Mouse (Mus musculus): ENCODE results near the gene Cacna1g. TPM values are rescaled to one million over a fixed set of nuclear protein-coding genes. Genes with fewer than 3 reads are reported as not detected.

The Cacna1g gene
- polyA plus RNA-seq, 1 experiment from 2014 or later = 7.6 TPM

DNA sequence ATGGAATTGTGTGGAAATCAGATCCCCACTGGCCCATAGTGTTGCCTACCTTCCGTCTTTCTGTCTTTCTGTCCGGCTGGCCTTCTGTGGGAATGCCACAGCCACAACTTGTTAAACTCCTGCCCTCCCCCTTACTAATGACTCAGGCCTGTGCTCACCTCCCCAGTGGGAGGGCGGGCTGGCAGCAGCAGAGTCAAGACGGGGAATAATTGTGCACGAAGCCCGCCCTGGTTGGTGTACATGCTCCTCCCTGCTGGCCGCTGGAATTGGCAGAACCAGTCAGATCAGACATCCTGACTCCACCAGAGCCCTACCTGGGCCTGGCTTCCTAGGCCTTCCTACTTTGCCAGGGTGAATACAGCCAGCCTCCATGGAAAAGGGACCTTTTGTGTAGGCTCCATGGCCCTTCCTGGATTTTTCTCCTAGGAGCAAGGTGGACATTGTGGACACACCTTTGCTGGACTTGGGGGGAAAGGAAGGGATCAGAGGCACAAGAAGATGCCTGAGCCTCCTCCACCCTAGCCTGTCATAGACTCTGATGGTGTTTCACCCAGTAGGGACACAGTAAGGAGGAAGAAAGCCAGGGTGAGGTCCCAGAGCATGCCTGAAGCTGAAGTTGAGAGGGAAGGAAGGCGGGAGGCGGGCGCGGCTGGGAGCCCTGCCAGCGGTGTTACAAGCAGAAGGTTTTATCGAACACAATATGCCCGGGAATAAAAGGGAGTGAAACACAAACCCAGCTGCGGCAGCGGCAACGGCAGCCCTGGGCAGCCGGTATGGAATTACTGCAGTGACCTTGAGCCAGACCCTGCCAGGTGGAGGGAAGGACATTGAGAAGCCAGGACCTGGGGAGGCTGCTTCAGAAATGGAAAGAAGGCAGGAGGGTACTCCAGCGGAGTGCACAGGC, 24.3 kb upstream of the Cacna1g start:
- Histone ChIP-seq H3K4me3 (ENCODE audit: low read depth, low read length) (no peak overlapping the region), H3K27me3 (ENCODE audit: control insufficient read depth, insufficient read depth, low read length) (peaks cover 12% of the 10 kb centered on the region; the same call in 1 of the 2 replicates), H3K36me3 (ENCODE audit: control insufficient read depth, insufficient read depth, low read length) (no peaks in the 10 kb centered on the region), H3K4me2 (no peak overlapping the region), H3K9ac (ENCODE audit: low read length) (no peak overlapping the region), H3K27ac (ENCODE audit: low read depth, low read length) (no peak overlapping the region), H3K4me1 (ENCODE audit: control insufficient read depth, insufficient read depth, low read length) (peaks cover 13% of the 10 kb centered on the region), H3K9me3 (ENCODE audit: control insufficient read depth, low read length) (no peaks in the 10 kb centered on the region)
- DNase-seq (ENCODE audit: low spot score, missing footprints) = no peak
- no peak for ATAC-seq (ENCODE audit: low FRiP score)
- WGBS = 20% methylated on average over 19 of the region's 19 CpGs

DNA sequence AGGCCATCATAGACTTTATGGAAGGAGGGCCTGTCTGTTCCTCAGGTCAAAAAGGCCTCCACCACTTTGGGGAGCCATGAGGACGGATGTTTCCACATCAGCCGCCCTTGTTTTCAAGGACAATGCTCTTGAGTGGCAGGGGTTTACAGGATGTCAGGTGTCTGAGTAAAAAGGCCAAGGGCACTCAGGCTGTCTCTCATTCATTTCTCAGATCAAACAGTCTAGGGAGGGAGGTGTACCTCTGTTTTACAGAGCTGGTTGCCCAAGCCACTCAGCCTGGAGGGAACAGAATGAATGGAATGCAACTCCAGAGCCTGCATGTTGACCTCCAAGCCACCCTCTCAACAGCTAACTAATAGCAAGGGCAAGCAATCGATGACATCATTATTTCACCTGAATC, 21.4 kb upstream of the Cacna1g start:
- DNase-seq (ENCODE audit: low spot score, missing footprints) (no peak), ATAC-seq (ENCODE audit: low FRiP score) (no peak)
- Histone ChIP-seq H3K9me3 (ENCODE audit: control insufficient read depth, low read length) (no peaks in the 10 kb centered on the region), H3K9ac (ENCODE audit: low read length) (no peak overlapping the region), H3K36me3 (ENCODE audit: control insufficient read depth, insufficient read depth, low read length) (no peaks in the 10 kb centered on the region), H3K4me3 (ENCODE audit: low read depth, low read length) (no peak overlapping the region), H3K27me3 (ENCODE audit: control insufficient read depth, insufficient read depth, low read length) (peaks cover 27% of the 10 kb centered on the region), H3K4me1 (ENCODE audit: control insufficient read depth, insufficient read depth, low read length) (peaks cover 18% of the 10 kb centered on the region), H3K4me2 (no peak overlapping the region), H3K27ac (ENCODE audit: low read depth, low read length) (no peak overlapping the region)
- WGBS = 77% methylated on average over 3 of the region's 3 CpGs

DNA sequence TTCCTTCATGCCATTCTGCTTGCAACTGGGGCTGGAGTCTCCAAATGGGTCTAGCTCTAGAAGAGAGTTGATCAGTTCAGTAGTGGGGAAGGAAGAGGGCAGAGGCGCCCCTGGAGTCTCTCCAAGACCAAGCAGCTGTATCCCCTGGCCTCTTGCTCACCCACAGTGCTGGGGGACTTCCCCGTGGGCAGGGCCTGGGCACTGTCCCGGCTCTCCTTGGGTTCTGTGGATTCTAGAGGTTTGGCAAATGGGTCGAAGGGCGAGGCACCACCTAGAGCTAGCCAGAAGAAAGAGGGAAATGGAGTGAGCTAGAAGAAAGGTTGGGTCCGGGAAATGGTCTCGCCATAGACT, 17.7 kb upstream of the Cacna1g start:
- no peak overlapping the region for H3K27ac ChIP-seq (ENCODE audit: low read depth, low read length)

DNA sequence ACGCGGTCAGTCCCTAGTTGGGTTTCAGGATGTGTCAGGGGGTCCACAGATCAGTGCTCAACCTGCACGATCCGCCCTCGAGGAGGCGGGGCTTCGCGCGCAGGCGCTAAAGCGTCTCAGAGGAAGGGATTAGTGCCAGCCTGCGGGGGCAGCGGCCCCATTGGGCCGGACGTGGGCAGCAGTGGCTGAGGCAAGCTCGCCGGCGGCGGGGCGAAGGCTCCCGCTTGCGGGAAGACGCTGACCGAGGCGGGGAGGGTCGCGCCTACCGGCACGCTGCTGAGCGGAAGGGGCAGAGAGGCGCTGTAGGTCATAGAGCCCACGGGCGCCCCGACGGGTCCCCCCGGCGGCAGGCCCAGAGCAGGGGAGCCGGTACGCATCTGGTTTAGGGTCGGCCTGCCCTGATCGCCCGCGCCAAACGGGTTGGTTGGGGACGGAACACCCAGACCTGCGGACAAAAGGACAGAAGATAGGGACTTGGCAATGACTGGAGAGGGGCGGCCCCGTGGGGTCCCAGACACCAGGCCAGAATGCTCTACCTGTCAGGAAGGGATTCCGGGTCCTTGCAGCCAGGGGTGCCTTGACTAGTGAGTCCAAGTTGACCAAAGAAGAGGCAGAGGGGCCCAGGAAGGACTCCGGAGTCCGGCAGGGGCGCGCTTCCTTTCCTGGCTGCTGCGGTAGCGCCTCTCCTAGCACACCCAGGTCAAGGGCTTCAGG, 17.2 kb upstream of the Cacna1g start:
- peaks cover 5% of the 10 kb centered on the region for H3K4me1 ChIP-seq (ENCODE audit: control insufficient read depth, insufficient read depth, low read length)
- no peaks in the 10 kb centered on the region for H3K36me3 ChIP-seq (ENCODE audit: control insufficient read depth, insufficient read depth, low read length)
- H3K4me2 ChIP-seq = peak overlapping the region; percentile 72
- H3K27ac ChIP-seq (ENCODE audit: low read depth, low read length) = no peak overlapping the region
- DNase-seq (ENCODE audit: low spot score, missing footprints) = peak; percentile 95
- peaks cover 16% of the 10 kb centered on the region for H3K27me3 ChIP-seq (ENCODE audit: control insufficient read depth, insufficient read depth, low read length)
- H3K4me3 ChIP-seq (ENCODE audit: low read depth, low read length) = peak overlapping the region; percentile 52
- 5% methylated on average over 55 of the region's 55 CpGs for WGBS
- H3K9me3 ChIP-seq (ENCODE audit: control insufficient read depth, low read length) = no peaks in the 10 kb centered on the region
- peak overlapping the region; percentile 72 for H3K9ac ChIP-seq (ENCODE audit: low read length)
- ATAC-seq (ENCODE audit: low FRiP score) = peak; percentile 72

More for the DNA sequence above, 17.7 kb upstream of the Cacna1g start:
- ATAC-seq (ENCODE audit: low FRiP score) (no peak), DNase-seq (ENCODE audit: low spot score, missing footprints) (no peak)
- peaks cover 5% of the 10 kb centered on the region for H3K4me1 ChIP-seq (ENCODE audit: control insufficient read depth, insufficient read depth, low read length)
- no peak overlapping the region for H3K4me2 ChIP-seq
- no peak overlapping the region for H3K9ac ChIP-seq (ENCODE audit: low read length)
- H3K36me3 ChIP-seq (ENCODE audit: control insufficient read depth, insufficient read depth, low read length) = no peaks in the 10 kb centered on the region
- no peak overlapping the region; the same call in 1 of the 2 replicates for H3K4me3 ChIP-seq (ENCODE audit: low read depth, low read length)
- WGBS = 70% methylated on average over 7 of the region's 7 CpGs
- peaks cover 16% of the 10 kb centered on the region for H3K27me3 ChIP-seq (ENCODE audit: control insufficient read depth, insufficient read depth, low read length)
- H3K9me3 ChIP-seq (ENCODE audit: control insufficient read depth, low read length) = no peaks in the 10 kb centered on the region

DNA sequence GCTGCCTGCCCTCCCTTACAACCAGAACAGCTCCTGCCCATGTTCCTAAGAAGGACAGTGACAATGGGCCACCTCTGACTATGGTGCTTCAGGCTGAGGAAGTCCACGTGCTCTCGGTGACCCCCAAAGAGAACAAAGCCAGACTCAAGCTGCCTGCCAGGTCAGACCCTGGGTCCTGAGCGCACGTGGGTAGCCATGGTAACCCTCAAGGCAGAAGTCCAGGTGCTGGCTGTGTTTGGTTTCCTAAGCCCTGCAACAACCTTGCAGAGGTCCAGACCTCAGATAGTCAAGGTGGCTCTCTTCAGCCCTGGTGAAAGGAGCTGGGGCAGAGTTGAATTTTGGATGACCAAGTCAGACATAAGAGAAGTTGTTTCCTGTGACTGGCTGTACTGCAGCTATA, 15.7 kb upstream of the Cacna1g start:
- H3K4me1 ChIP-seq (ENCODE audit: control insufficient read depth, insufficient read depth, low read length) = peaks cover 5% of the 10 kb centered on the region
- no peak overlapping the region for H3K4me3 ChIP-seq (ENCODE audit: low read depth, low read length)
- H3K27ac ChIP-seq (ENCODE audit: low read depth, low read length) = no peak overlapping the region
- no peaks in the 10 kb centered on the region for H3K36me3 ChIP-seq (ENCODE audit: control insufficient read depth, insufficient read depth, low read length)
- no peak overlapping the region for H3K9ac ChIP-seq (ENCODE audit: low read length)
- peaks cover 16% of the 10 kb centered on the region for H3K27me3 ChIP-seq (ENCODE audit: control insufficient read depth, insufficient read depth, low read length)
- H3K4me2 ChIP-seq = no peak overlapping the region
- 40% methylated on average over 4 of the region's 4 CpGs for WGBS
- DNase-seq (ENCODE audit: low spot score, missing footprints) (no peak), ATAC-seq (ENCODE audit: low FRiP score) (no peak)
- H3K9me3 ChIP-seq (ENCODE audit: control insufficient read depth, low read length) = no peaks in the 10 kb centered on the region

DNA sequence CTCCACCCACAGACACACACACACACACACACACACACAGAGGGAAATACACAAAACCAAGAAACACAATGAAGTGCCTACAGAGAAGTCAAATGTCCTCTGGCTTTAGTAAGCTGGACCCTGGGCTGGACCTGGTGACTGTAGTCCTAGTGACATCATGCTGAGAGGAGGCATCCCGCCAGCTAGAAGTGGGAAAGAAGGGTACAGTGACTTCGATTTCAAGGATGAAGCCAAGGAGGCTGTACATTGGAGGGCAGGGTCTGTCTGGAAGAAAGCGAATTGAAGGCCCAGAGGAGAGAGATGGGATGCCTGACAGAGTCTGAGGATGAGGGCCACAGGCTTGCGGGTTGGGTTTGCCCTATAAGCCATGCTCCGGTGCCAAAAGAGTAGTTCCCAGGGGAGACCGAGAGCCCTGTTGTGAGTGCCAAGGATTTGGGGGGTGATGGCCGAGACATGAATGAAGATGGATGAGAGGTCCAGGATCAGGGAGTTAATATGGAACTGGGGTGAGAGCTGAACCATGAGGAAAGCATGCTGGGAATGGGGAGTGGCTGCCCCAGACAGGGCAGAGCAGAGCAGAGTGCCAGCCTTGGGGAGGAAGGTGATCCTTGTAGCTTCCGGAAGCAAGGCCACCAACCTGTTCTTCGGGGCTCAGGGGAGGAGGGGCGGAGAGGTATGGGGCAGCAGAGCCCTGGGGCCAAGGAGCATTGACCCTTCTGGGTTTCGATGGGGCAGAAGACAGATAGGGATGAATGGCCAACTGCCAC, 15.0 kb upstream of the Cacna1g start:
- DNase-seq (ENCODE audit: low spot score, missing footprints) (no peak), ATAC-seq (ENCODE audit: low FRiP score) (no peak)
- WGBS = 87% methylated on average over 11 of the region's 11 CpGs
- H3K27me3 ChIP-seq (ENCODE audit: control insufficient read depth, insufficient read depth, low read length) = peaks cover 16% of the 10 kb centered on the region
- peaks cover 5% of the 10 kb centered on the region for H3K4me1 ChIP-seq (ENCODE audit: control insufficient read depth, insufficient read depth, low read length)
- no peak overlapping the region for H3K9ac ChIP-seq (ENCODE audit: low read length)
- H3K27ac ChIP-seq (ENCODE audit: low read depth, low read length) = no peak overlapping the region
- no peaks in the 10 kb centered on the region for H3K36me3 ChIP-seq (ENCODE audit: control insufficient read depth, insufficient read depth, low read length)
- no peak overlapping the region for H3K4me2 ChIP-seq
- H3K4me3 ChIP-seq (ENCODE audit: low read depth, low read length) = no peak overlapping the region
- no peaks in the 10 kb centered on the region for H3K9me3 ChIP-seq (ENCODE audit: control insufficient read depth, low read length)

DNA sequence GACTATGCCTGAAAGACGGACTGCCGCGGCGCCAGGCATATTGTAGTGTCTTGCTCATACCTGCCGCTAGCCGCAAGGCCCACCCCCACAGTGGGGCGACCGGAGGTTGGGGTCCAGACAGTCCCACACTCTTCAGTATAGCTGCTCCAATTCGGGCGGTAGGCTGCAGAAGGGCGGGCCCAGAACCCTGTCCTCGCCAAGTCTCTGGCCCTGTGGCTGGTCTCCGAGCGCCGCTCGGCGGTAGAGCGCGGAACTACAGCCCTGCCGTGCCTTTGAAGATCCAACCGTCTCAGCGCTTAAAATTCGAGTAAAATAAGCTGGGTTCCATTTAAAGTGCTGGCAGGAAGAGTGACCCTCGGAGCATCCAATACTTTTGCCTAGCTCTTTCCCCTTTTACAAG, 12.0 kb upstream of the Cacna1g start, which contains the start of gene Spata20:
TSS of gene Spata20 (minus strand) at position 179 of the 400 bp plus-strand sequence.
- DNase-seq (ENCODE audit: low spot score, missing footprints) (peak; percentile 100), ATAC-seq (ENCODE audit: low FRiP score) (peak; percentile 80)
- Histone ChIP-seq H3K27ac (ENCODE audit: low read depth, low read length) (no peak within 1 kb of the TSS), H3K4me1 (ENCODE audit: control insufficient read depth, insufficient read depth, low read length) (peaks cover 1% of the 10 kb centered on the region), H3K4me3 (ENCODE audit: low read depth, low read length) (no peak within 1 kb of the TSS), H3K36me3 (ENCODE audit: control insufficient read depth, insufficient read depth, low read length) (no peaks in the 10 kb centered on the region), H3K4me2 (peak within 1 kb of the TSS; percentile 22), H3K27me3 (ENCODE audit: control insufficient read depth, insufficient read depth, low read length) (peaks cover 5% of the 10 kb centered on the region), H3K9ac (ENCODE audit: low read length) (no peak within 1 kb of the TSS), H3K9me3 (ENCODE audit: control insufficient read depth, low read length) (no peaks in the 10 kb centered on the region)
- WGBS = 4% methylated on average over 24 of the region's 24 CpGs

DNA sequence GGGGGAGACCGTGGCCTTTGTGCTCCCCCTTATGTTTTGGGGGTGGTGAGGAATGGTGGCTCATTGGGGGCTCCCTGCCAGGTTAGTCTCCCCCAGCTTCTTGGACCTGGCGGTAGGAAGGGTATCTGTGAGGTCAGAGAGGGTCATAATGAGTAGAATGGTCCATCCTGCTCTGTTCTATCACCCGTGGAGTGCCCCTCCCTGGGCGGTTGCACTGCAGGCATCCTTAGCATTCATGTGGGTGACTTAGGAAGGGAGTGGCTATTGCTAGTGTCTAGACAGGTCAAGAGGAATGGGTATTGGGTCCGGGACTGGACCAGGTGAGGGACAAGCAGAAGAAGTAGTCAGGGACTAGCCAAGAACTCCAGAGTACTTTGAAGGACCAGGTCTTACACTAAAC, 11.2 kb upstream of the Cacna1g start:
- Histone ChIP-seq H3K4me2 (no peak overlapping the region), H3K9ac (ENCODE audit: low read length) (no peak overlapping the region), H3K27me3 (ENCODE audit: control insufficient read depth, insufficient read depth, low read length) (no peaks in the 10 kb centered on the region), H3K9me3 (ENCODE audit: control insufficient read depth, low read length) (no peaks in the 10 kb centered on the region), H3K36me3 (ENCODE audit: control insufficient read depth, insufficient read depth, low read length) (no peaks in the 10 kb centered on the region), H3K27ac (ENCODE audit: low read depth, low read length) (no peak overlapping the region), H3K4me3 (ENCODE audit: low read depth, low read length) (no peak overlapping the region), H3K4me1 (ENCODE audit: control insufficient read depth, insufficient read depth, low read length) (peaks cover under 1% of the 10 kb centered on the region)
- 85% methylated on average over 5 of the region's 5 CpGs for WGBS
- DNase-seq (ENCODE audit: low spot score, missing footprints) (no peak), ATAC-seq (ENCODE audit: low FRiP score) (0 out of 2 replicates have a peak, but pooled peaks have one; percentile 19)

Data from midbrain, embryonic 11.5 days (tissue).